Mouse (Mus musculus) cerebellum, adult 2 months (tissue): ENCODE results near the gene Slc32a1.

Experiments
- CTCF ChIP-seq: fragments of 200-500 bp; IDR thresholded peaks from 2 replicates; pipeline ENCODE4 v1.5.1; 2011; ENCODE audit warnings: low read depth, mild to moderate bottlenecking, control low read depth, low read length, moderate library complexity, borderline replicate concordance; ENCODE audit not compliant: insufficient read depth
- POLR2A ChIP-seq: fragments of 200-500 bp; IDR thresholded peaks from 2 replicates; pipeline ENCODE4 v1.6.1; 2011; ENCODE audit warnings: low read length, control low read depth, borderline replicate concordance; ENCODE audit not compliant: insufficient read depth

DNA sequence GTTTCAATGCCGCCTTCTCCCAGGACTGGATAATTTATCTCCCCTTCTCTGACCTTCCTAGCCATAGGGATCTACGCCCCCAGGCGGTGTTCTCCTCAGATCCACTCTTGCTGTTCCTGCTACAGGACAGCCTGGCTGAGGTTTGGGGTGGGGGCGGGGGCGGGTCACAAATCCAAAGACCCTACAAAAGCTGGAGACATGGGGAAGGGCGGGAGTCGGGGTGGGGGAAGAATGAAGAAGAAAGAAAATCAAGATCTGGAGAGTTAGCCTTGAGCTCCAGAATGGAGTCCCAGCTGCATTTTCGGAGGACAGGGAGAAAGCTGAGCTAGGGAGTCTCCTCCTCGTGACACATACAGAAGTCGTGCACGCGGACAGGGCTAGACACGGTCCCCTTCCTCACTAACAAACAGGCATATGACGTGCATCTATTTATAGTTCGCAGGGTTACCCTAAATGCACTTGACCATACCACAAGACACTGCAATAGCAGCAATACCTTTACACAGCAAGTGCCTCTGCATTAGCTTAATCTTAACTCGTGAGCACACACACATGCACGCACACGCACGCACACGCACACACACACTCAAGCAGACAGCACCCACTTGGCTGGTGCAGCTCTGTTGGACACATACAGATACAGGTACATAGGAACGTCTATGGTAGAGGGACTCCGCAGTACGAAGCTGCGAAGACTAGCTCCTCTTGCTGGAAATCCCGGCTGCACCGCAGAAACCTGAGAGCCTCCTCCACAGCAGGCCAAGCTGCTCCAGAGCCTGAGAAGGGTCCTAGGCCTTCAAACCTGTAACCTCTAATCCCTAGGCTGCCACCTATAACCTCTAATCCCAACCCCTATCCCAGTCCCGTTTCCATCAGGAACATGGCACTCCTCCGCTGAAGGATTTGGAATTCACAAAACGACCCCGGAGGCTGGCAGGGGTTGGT, 1.4 kb downstream of the Slc32a1 start:
- TF ChIP-seq CTCF (no peak), POLR2A (no peak)
